Mouse (Mus musculus) heart, adult 2 months (tissue): ENCODE results near the gene Map3k4. TPM values are rescaled to one million over a fixed set of nuclear protein-coding genes. Genes with fewer than 3 reads are reported as not detected.
A peak's percentile ranks its signal among the peaks of the same experiment; 100 is the strongest.

Experiments
- DNase-seq, 2 experiments: peaks; one replicate each; pipeline ENCODE4 v3.0.0; 2021
- H3K27ac ChIP-seq: fragments of 200-600 bp; 2 replicates; pipeline ENCODE4 v1.8.1; 2022
- H3K27me3 ChIP-seq: fragments of 200-500 bp; 2 replicates; pipeline ENCODE4 v1.6.1; 2012; ENCODE audit warnings: mild to moderate bottlenecking, low read length, inconsistent platforms, mixed read lengths; ENCODE audit not compliant: control insufficient read depth, insufficient read depth
- H3K36me3 ChIP-seq: fragments of 200-500 bp; 2 replicates; pipeline ENCODE4 v1.6.1; 2012; ENCODE audit warnings: low read length, inconsistent platforms; ENCODE audit not compliant: control insufficient read depth, insufficient read depth
- H3K4me1 ChIP-seq: fragments of 200-500 bp; 2 replicates; pipeline ENCODE4 v1.6.1; 2011; ENCODE audit warnings: low read length; ENCODE audit not compliant: control insufficient read depth, insufficient read depth
- H3K4me3 ChIP-seq: fragments of 200-600 bp; 2 replicates; pipeline ENCODE4 v1.8.1; 2022
- H3K79me2 ChIP-seq: fragments of 200-500 bp; replicated peaks from 2 replicates; pipeline ENCODE4 v1.6.1; 2012; ENCODE audit warnings: mild to moderate bottlenecking, inconsistent platforms, low read length, moderate library complexity, mixed read lengths; ENCODE audit not compliant: control insufficient read depth, insufficient read depth
- H3K9ac ChIP-seq: fragments of 200-500 bp; 2 replicates; pipeline ENCODE4 v1.6.1; 2012; ENCODE audit warnings: low read depth, mild to moderate bottlenecking, control low read depth, inconsistent platforms, low read length, mixed read lengths
- CTCF ChIP-seq: fragments of 200-600 bp; IDR thresholded peaks from 2 replicates; pipeline ENCODE4 v1.8.1; 2022; ENCODE audit warnings: antibody characterized with exemption, mild to moderate bottlenecking, moderate library complexity
- EP300 ChIP-seq: fragments of 200-500 bp; IDR thresholded peaks from 2 replicates; pipeline ENCODE4 v1.6.1; 2011; ENCODE audit warnings: low read depth, low read length, control low read depth; ENCODE audit not compliant: insufficient read depth
- POLR2A ChIP-seq: fragments of 200-500 bp; IDR thresholded peaks from 2 replicates; pipeline ENCODE4 v1.6.1; 2011; ENCODE audit warnings: mild to moderate bottlenecking, low read depth, low read length, control low read depth; ENCODE audit not compliant: insufficient read depth
- WGBS: fragments of 180-500 bp; shearing (Covaris S2); methylation state at CpG from one replicate; pipeline ENCODE4 v1.1.7; 2018; 5-methylcytosine and 5-hydroxymethylcytosine counted together
- intact Hi-C: fragments of 180-260 bp; cut with DNase I; formaldehyde crosslinking; loops from one replicate; pipeline ENCODE4 v1.15.1; 2025
- polyA plus RNA-seq: library from polyadenylated mRNA; depleted of rRNA; stranded (reverse); fragments of >200 nt; gene quantifications from 2 replicates; pipeline ENCODE4 v1.2.3, GENCODE M21; 2012
- total RNA-seq, 2 experiments: library from RNA; stranded (reverse); gene quantifications; 2 replicates each; pipeline ENCODE4 v1.2.3; 2021

Gene Map3k4
- total and polyA plus RNA-seq, 3 experiments, result 12.2 to 51.3 (median 43.7) TPM

DNA sequence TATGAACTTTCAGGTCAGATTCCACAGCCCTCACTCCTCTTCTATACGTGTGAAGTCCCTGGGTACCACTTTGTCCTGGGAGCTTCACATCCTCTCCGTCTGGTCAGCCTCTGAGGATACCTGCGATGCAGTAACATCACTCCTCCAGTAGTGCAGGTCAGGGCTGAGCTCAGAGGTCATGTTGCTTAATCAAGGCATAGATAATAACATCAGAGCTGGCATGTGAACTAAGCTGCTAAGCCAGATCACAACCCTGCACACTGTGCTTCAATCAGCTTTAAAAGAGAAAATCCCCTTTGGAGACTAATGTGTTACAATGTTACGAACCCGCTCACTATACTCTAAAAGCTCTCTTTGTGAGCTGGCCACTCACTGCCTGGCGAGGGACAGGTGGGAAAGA, 16.5 kb upstream of the Map3k4 start:
- H3K27ac ChIP-seq, result no peak overlapping the region
- H3K9ac ChIP-seq, result no peak overlapping the region
- TF ChIP-seq EP300 (no peak), POLR2A (no peak), CTCF (no peak)
- H3K36me3 ChIP-seq, result no peaks in the 10 kb centered on the region
- no peak overlapping the region for H3K4me3 ChIP-seq
- 69% methylated on average over 6 of the region's 6 CpGs for WGBS
- intact Hi-C loops, result no loop called here
- no peaks in the 10 kb centered on the region; the same call in 1 of the 2 replicates for H3K27me3 ChIP-seq
- no peak for DNase-seq
- H3K4me1 ChIP-seq, result no peaks in the 10 kb centered on the region
- H3K79me2 ChIP-seq, result no peaks in the 10 kb centered on the region

- H3K27ac ChIP-seq, result peak overlapping the region; percentile 53
- H3K4me3 ChIP-seq, result peak overlapping the region; percentile 2
- DNase-seq, result peak; percentile 68 to 74
- WGBS, result 4% methylated on average over 14 of the region's 14 CpGs
- no peaks in the 10 kb centered on the region; the same call in 1 of the 2 replicates for H3K27me3 ChIP-seq
- intact Hi-C loops, result no loop called here
- H3K4me1 ChIP-seq, result peaks cover 12% of the 10 kb centered on the region
- no peaks in the 10 kb centered on the region for H3K36me3 ChIP-seq
- TF ChIP-seq EP300, result 0 out of 2 replicates have a peak, but pooled peaks have one; percentile 16
- no peak for TF ChIP-seq POLR2A
- TF ChIP-seq CTCF, result no peak
- H3K9ac ChIP-seq, result no peak overlapping the region; the same call in 1 of the 2 replicates
- no peaks in the 10 kb centered on the region; the same call in 1 of the 2 replicates for H3K79me2 ChIP-seq
Measured at GRCm38 (mm10) chr17:12327847-12328518, 9.4 kb upstream of the Map3k4 start.

GRCm38 (mm10) chr17:12319786-12320185, 1.2 kb upstream of the Map3k4 start:
- Histone ChIP-seq H3K36me3 (peaks cover 7% of the 10 kb centered on the region), H3K79me2 (peaks cover 3% of the 10 kb centered on the region), H3K27ac (peak overlapping the region; percentile 97; the same call in 1 of the 2 replicates), H3K4me1 (peaks cover 11% of the 10 kb centered on the region), H3K27me3 (no peaks in the 10 kb centered on the region), H3K9ac (no peak overlapping the region), H3K4me3 (peak overlapping the region; percentile 94)
- TF ChIP-seq EP300 (no peak), POLR2A (no peak), CTCF (no peak)
- intact Hi-C loops, result loop anchor here (5.0 kb wide), 2 partner anchors 48 to 52 kb away; no protein-coding TSS in a partner anchor
- DNase-seq, result no peak
- 51% methylated on average over 7 of the region's 7 CpGs for WGBS

DNA sequence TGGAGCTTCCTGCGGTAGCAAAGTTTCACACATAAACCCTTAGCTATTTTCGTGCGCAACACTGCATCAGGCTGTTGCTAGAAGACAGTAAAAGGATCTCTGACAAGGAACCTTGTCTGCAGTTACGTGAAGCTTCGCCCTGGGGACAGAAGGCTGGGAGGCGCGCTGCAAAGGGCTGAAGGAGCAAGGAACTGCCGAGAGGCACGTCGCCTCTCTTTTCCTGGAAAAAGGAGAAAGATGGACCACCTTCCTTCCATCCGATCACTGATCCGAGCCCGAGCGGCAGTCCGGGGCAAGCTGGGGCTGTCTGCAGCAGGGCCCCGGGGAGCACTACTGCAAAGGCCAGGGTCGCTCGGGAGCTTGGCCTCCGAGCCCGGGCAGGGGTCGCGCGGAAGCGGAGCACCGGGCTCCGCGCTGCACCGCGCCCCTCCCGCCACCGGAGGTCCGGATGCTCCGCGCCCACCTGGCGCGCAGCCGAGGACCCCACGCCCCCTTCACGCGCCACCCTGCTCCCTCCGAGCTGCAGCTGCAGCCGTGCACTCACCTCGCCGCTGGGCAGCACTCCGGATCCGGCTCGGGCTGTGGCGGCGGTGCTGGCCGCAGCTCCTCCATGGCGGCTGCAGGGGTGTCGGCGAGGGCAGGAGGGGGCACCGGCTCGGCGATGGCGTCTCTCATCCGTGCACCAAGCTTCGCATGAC, 493 bp downstream of the Map3k4 start:
- Histone ChIP-seq H3K36me3 (peaks cover 7% of the 10 kb centered on the region), H3K27ac (peak overlapping the region; percentile 97), H3K79me2 (peaks cover 3% of the 10 kb centered on the region), H3K27me3 (no peaks in the 10 kb centered on the region), H3K4me3 (peak overlapping the region; percentile 94), H3K4me1 (peaks cover 11% of the 10 kb centered on the region), H3K9ac (peak overlapping the region; percentile 88)
- TF ChIP-seq CTCF (no peak), EP300 (no peak), POLR2A (no peak)
- WGBS, result under 1% methylated on average over 54 of the region's 59 CpGs
- intact Hi-C loops, result loop anchor here (5.0 kb wide), 2 partner anchors 49 to 51 kb away; no protein-coding TSS in a partner anchor
- no peak for DNase-seq

- H3K36me3 ChIP-seq, result peaks cover 7% of the 10 kb centered on the region
- TF ChIP-seq CTCF (no peak), POLR2A (no peak), EP300 (no peak)
- no peak for DNase-seq
- peaks cover 11% of the 10 kb centered on the region for H3K4me1 ChIP-seq
- peak overlapping the region; percentile 88 for H3K9ac ChIP-seq
- H3K79me2 ChIP-seq, result peaks cover 3% of the 10 kb centered on the region
- H3K4me3 ChIP-seq, result peak overlapping the region; percentile 94
- H3K27ac ChIP-seq, result no peak overlapping the region; the same call in 1 of the 2 replicates
- WGBS, result 6% methylated on average over 7 of the region's 7 CpGs
- no peaks in the 10 kb centered on the region for H3K27me3 ChIP-seq
- intact Hi-C loops, result loop anchor here (5.0 kb wide), 2 partner anchors 50 kb away; no protein-coding TSS in a partner anchor
Measured at GRCm38 (mm10) chr17:12317607-12317953, 1.0 kb downstream of the Map3k4 start.

- no peak overlapping the region for H3K4me3 ChIP-seq
- 83% methylated on average over 13 of the region's 13 CpGs for WGBS
Measured at GRCm38 (mm10) chr17:12316251-12316650, 2.3 kb downstream of the Map3k4 start.

More at GRCm38 (mm10) chr17:12316251-12316650, 2.3 kb downstream of the Map3k4 start:
- peaks cover 11% of the 10 kb centered on the region for H3K4me1 ChIP-seq
- intact Hi-C loops, result loop anchor here (5.0 kb wide), 2 partner anchors 49 to 51 kb away; no protein-coding TSS in a partner anchor
- H3K79me2 ChIP-seq, result peaks cover 3% of the 10 kb centered on the region
- no peak overlapping the region for H3K27ac ChIP-seq
- no peak overlapping the region for H3K9ac ChIP-seq
- no peak for TF ChIP-seq CTCF
- TF ChIP-seq POLR2A, result no peak
- no peak for TF ChIP-seq EP300
- DNase-seq, result no peak
- no peaks in the 10 kb centered on the region for H3K27me3 ChIP-seq
- H3K36me3 ChIP-seq, result peaks cover 7% of the 10 kb centered on the region
